Mouse (Mus musculus): ENCODE measurements around the gene Kif1b.

Gene Kif1b

GRCm38 (mm10) chr4:149133395-149133794 is 174.1 kb downstream of the Kif1b start:
- DNase-seq: no peak

- DNase-seq: no peak
Observed at GRCm38 (mm10) chr4:149131789-149132565, 175.5 kb downstream of the Kif1b start.

- no peak for DNase-seq
Observed at GRCm38 (mm10) chr4:149131021-149131752, 176.3 kb downstream of the Kif1b start.

- no peak for DNase-seq
Observed at GRCm38 (mm10) chr4:149128467-149128866, 179.0 kb downstream of the Kif1b start.

DNA sequence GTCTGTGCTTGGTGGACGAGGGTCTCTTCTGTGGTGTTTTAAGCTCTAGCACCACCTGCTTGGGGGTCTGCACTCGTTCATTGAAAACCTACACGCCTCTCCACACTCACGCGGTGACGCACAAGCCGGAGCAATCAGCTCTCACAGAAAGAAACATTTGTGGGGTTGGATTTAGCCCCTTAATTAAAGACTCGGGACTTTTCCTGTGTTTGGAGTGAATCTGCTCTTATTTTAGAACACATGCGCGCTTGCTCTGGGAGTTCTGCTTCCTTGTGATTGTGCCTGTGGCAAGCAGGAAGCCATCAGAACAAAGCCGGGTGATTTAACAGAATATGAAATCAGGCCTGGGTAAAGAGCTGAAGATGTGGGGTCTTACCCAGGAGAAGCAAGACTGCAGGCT is 180.8 kb downstream of the Kif1b start, which contains the start of gene Cort:
TSS of gene Cort (minus strand) at position 101 of the 400 bp plus-strand sequence.
- no peak for DNase-seq

Measured in layer of hippocampus, adult 9-11 months (tissue).